Mouse (Mus musculus): Measurements from ENCODE around the gene Plekhs1. TPM values are rescaled to one million over a fixed set of nuclear protein-coding genes. Genes with fewer than 3 reads are reported as not detected.

Plekhs1 gene
- total and polyA plus RNA-seq, 3 experiments, result not detected

GRCm38 (mm10) chr19:56476546-56476945 is 15.1 kb downstream of the Plekhs1 start:
- H3K4me3 ChIP-seq (ENCODE audit: low read depth, low read length), result no peak overlapping the region
- H3K36me3 ChIP-seq (replicated peaks), result no peaks in the 10 kb centered on the region
- ATAC-seq (ENCODE audit: extremely low read depth, insufficient number of reproducible peaks, low FRiP score, poor library complexity, severe bottlenecking) (no peak), DNase-seq (ENCODE audit: low spot score) (no peak)
- no peaks in the 10 kb centered on the region for H3K9me3 ChIP-seq (replicated peaks)
- TF ChIP-seq POLR2AphosphoS5 (IDR thresholded peaks at IDR 0.05; ENCODE audit: insufficient replicate concordance, low read depth, low read length), result no peak
- TF ChIP-seq GATA1 (IDR thresholded peaks at IDR 0.05; ENCODE audit: borderline replicate concordance, low read length), result no peak
- TF ChIP-seq GATA2 (IDR thresholded peaks at IDR 0.05; ENCODE audit: borderline replicate concordance, low read depth, low read length), result no peak
- TF ChIP-seq CTCF (IDR thresholded peaks at IDR 0.05; ENCODE audit: low read depth, low read length), result no peak
- TF ChIP-seq TAL1 (conservative IDR thresholded peaks at IDR 0.05; ENCODE audit: low read depth, low read length), result no peak
- peaks cover 43% of the 10 kb centered on the region for H3K27me3 ChIP-seq (ENCODE audit: insufficient read depth, low read length)
- peaks cover 5% of the 10 kb centered on the region for H3K4me1 ChIP-seq (ENCODE audit: insufficient read depth, low read depth, low read length)

- Histone ChIP-seq H3K27me3 (ENCODE audit: insufficient read depth, low read length) (peaks cover 39% of the 10 kb centered on the region), H3K36me3 (replicated peaks) (no peaks in the 10 kb centered on the region), H3K4me1 (ENCODE audit: insufficient read depth, low read depth, low read length) (peaks cover 5% of the 10 kb centered on the region), H3K4me3 (ENCODE audit: low read depth, low read length) (no peak overlapping the region), H3K9me3 (replicated peaks) (no peaks in the 10 kb centered on the region)
- TF ChIP-seq GATA2 (IDR thresholded peaks at IDR 0.05; ENCODE audit: borderline replicate concordance, low read depth, low read length), result no peak
- TF ChIP-seq TAL1 (conservative IDR thresholded peaks at IDR 0.05; ENCODE audit: low read depth, low read length), result no peak
- TF ChIP-seq CTCF (IDR thresholded peaks at IDR 0.05; ENCODE audit: low read depth, low read length), result no peak
- no peak for TF ChIP-seq POLR2AphosphoS5 (IDR thresholded peaks at IDR 0.05; ENCODE audit: insufficient replicate concordance, low read depth, low read length)
- TF ChIP-seq GATA1 (IDR thresholded peaks at IDR 0.05; ENCODE audit: borderline replicate concordance, low read length), result no peak
- DNase-seq (ENCODE audit: low spot score), result no peak
- no peak for ATAC-seq (ENCODE audit: extremely low read depth, insufficient number of reproducible peaks, low FRiP score, poor library complexity, severe bottlenecking)
Observed at GRCm38 (mm10) chr19:56477253-56477652, 15.8 kb downstream of the Plekhs1 start.

GRCm38 (mm10) chr19:56477832-56478231 is 16.4 kb downstream of the Plekhs1 start:
- no peak for TF ChIP-seq GATA2 (IDR thresholded peaks at IDR 0.05; ENCODE audit: borderline replicate concordance, low read depth, low read length)
- TF ChIP-seq GATA1 (IDR thresholded peaks at IDR 0.05; ENCODE audit: borderline replicate concordance, low read length), result no peak
- no peak for TF ChIP-seq TAL1 (conservative IDR thresholded peaks at IDR 0.05; ENCODE audit: low read depth, low read length)
- no peak for TF ChIP-seq CTCF (IDR thresholded peaks at IDR 0.05; ENCODE audit: low read depth, low read length)
- no peak for TF ChIP-seq POLR2AphosphoS5 (IDR thresholded peaks at IDR 0.05; ENCODE audit: insufficient replicate concordance, low read depth, low read length)
- H3K9me3 ChIP-seq (replicated peaks), result no peaks in the 10 kb centered on the region
- H3K4me1 ChIP-seq (ENCODE audit: insufficient read depth, low read depth, low read length), result peaks cover 5% of the 10 kb centered on the region
- no peaks in the 10 kb centered on the region for H3K36me3 ChIP-seq (replicated peaks)
- peaks cover 38% of the 10 kb centered on the region for H3K27me3 ChIP-seq (ENCODE audit: insufficient read depth, low read length)
- no peak overlapping the region for H3K4me3 ChIP-seq (ENCODE audit: low read depth, low read length)
- DNase-seq (ENCODE audit: low spot score) (no peak), ATAC-seq (ENCODE audit: extremely low read depth, insufficient number of reproducible peaks, low FRiP score, poor library complexity, severe bottlenecking) (no peak)

- peaks cover 23% of the 10 kb centered on the region for H3K27me3 ChIP-seq (ENCODE audit: insufficient read depth, low read length)
- ATAC-seq (ENCODE audit: extremely low read depth, insufficient number of reproducible peaks, low FRiP score, poor library complexity, severe bottlenecking) (no peak), DNase-seq (ENCODE audit: low spot score) (no peak)
- no peaks in the 10 kb centered on the region for H3K36me3 ChIP-seq (replicated peaks)
- H3K4me1 ChIP-seq (ENCODE audit: insufficient read depth, low read depth, low read length), result peaks cover 3% of the 10 kb centered on the region; the same call in 1 of the 2 replicates
- no peaks in the 10 kb centered on the region for H3K9me3 ChIP-seq (replicated peaks)
- TF ChIP-seq POLR2AphosphoS5 (IDR thresholded peaks at IDR 0.05; ENCODE audit: insufficient replicate concordance, low read depth, low read length) (no peak), TAL1 (conservative IDR thresholded peaks at IDR 0.05; ENCODE audit: low read depth, low read length) (no peak), CTCF (IDR thresholded peaks at IDR 0.05; ENCODE audit: low read depth, low read length) (no peak), GATA1 (IDR thresholded peaks at IDR 0.05; ENCODE audit: borderline replicate concordance, low read length) (no peak), GATA2 (IDR thresholded peaks at IDR 0.05; ENCODE audit: borderline replicate concordance, low read depth, low read length) (no peak)
- H3K4me3 ChIP-seq (ENCODE audit: low read depth, low read length), result no peak overlapping the region
Observed at GRCm38 (mm10) chr19:56484630-56485375, 23.4 kb downstream of the Plekhs1 start.

GRCm38 (mm10) chr19:56485376-56486271 is 24.2 kb downstream of the Plekhs1 start:
- peaks cover 26% of the 10 kb centered on the region for H3K27me3 ChIP-seq (ENCODE audit: insufficient read depth, low read length)
- TF ChIP-seq TAL1 (conservative IDR thresholded peaks at IDR 0.05; ENCODE audit: low read depth, low read length) (no peak), GATA2 (IDR thresholded peaks at IDR 0.05; ENCODE audit: borderline replicate concordance, low read depth, low read length) (no peak), POLR2AphosphoS5 (IDR thresholded peaks at IDR 0.05; ENCODE audit: insufficient replicate concordance, low read depth, low read length) (no peak), GATA1 (IDR thresholded peaks at IDR 0.05; ENCODE audit: borderline replicate concordance, low read length) (no peak), CTCF (IDR thresholded peaks at IDR 0.05; ENCODE audit: low read depth, low read length) (no peak)
- no peaks in the 10 kb centered on the region for H3K9me3 ChIP-seq (replicated peaks)
- no peak for ATAC-seq (ENCODE audit: extremely low read depth, insufficient number of reproducible peaks, low FRiP score, poor library complexity, severe bottlenecking)
- peaks cover 3% of the 10 kb centered on the region; the same call in 1 of the 2 replicates for H3K4me1 ChIP-seq (ENCODE audit: insufficient read depth, low read depth, low read length)
- no peak for DNase-seq (ENCODE audit: low spot score)
- no peaks in the 10 kb centered on the region for H3K36me3 ChIP-seq (replicated peaks)
- no peak overlapping the region for H3K4me3 ChIP-seq (ENCODE audit: low read depth, low read length)

- TF ChIP-seq POLR2AphosphoS5 (IDR thresholded peaks at IDR 0.05; ENCODE audit: insufficient replicate concordance, low read depth, low read length) (no peak), GATA1 (IDR thresholded peaks at IDR 0.05; ENCODE audit: borderline replicate concordance, low read length) (no peak), TAL1 (conservative IDR thresholded peaks at IDR 0.05; ENCODE audit: low read depth, low read length) (no peak), CTCF (IDR thresholded peaks at IDR 0.05; ENCODE audit: low read depth, low read length) (no peak), GATA2 (IDR thresholded peaks at IDR 0.05; ENCODE audit: borderline replicate concordance, low read depth, low read length) (no peak)
- Histone ChIP-seq H3K4me1 (ENCODE audit: insufficient read depth, low read depth, low read length) (peaks cover 3% of the 10 kb centered on the region; the same call in 1 of the 2 replicates), H3K36me3 (replicated peaks) (no peaks in the 10 kb centered on the region), H3K9me3 (replicated peaks) (no peaks in the 10 kb centered on the region), H3K27me3 (ENCODE audit: insufficient read depth, low read length) (peaks cover 28% of the 10 kb centered on the region), H3K4me3 (ENCODE audit: low read depth, low read length) (no peak overlapping the region)
- ATAC-seq (ENCODE audit: extremely low read depth, insufficient number of reproducible peaks, low FRiP score, poor library complexity, severe bottlenecking) (no peak), DNase-seq (ENCODE audit: low spot score) (no peak)
Observed at GRCm38 (mm10) chr19:56486926-56487325, 25.5 kb downstream of the Plekhs1 start.
